Mouse (Mus musculus) gastrocnemius, postnatal 14 days (tissue): ENCODE results near the gene Zbtb7b. TPM values are rescaled to one million over a fixed set of nuclear protein-coding genes. Genes with fewer than 3 reads are reported as not detected.

Experiments used
- total RNA-seq, 2 experiments: library from RNA; stranded (reverse); gene quantifications; 2 replicates each; pipeline ENCODE4 v1.2.3; 2021

Zbtb7b gene
- total RNA-seq, 2 experiments from 2014 or later = 18.4 to 24.0 TPM

Other genes starting within 250 kb of the Zbtb7b start
- gene Hcn3, start 234.6 kb downstream of the Zbtb7b start, total RNA-seq = under 1 TPM; 0.41 to 0.42 TPM
- gene Clk2, start 230.0 kb downstream of the Zbtb7b start, total RNA-seq = 10 to 100 TPM; 18.2 to 18.6 TPM
- 10 to 100 TPM; 32.1 to 35.6 TPM for gene Scamp3, start 217.3 kb downstream of the Zbtb7b start, total RNA-seq
- gene Fam189b, start 211.6 kb downstream of the Zbtb7b start, total RNA-seq = 10 to 100 TPM; 10.7 to 12.6 TPM
- gene Gba, start 191.8 kb downstream of the Zbtb7b start, total RNA-seq = 10 to 100 TPM; 19.5 to 20.7 TPM
- 10 to 100 TPM; 27.8 to 37.9 TPM for gene Thbs3, start 179.6 kb downstream of the Zbtb7b start, total RNA-seq
- gene Mtx1, start 167.7 kb downstream of the Zbtb7b start, total RNA-seq = 10 to 100 TPM; 42.4 to 52.2 TPM
- under 1 TPM; 0.21 to 0.22 TPM for gene Muc1, start 165.7 kb downstream of the Zbtb7b start, total RNA-seq
- gene Krtcap2, start 148.8 kb downstream of the Zbtb7b start, total RNA-seq = 10 to 100 TPM; 74.0 to 85.6 TPM
- gene Trim46, start 148.5 kb downstream of the Zbtb7b start, total RNA-seq = under 1 TPM; 0.16 to 0.39 TPM
- gene Dpm3, start 135.4 kb downstream of the Zbtb7b start, total RNA-seq = 10 to 100 TPM; 32.5 to 37.3 TPM
- gene Slc50a1, start 124.2 kb downstream of the Zbtb7b start, total RNA-seq = 10 to 100 TPM; 14.2 to 14.6 TPM
- gene Efna1, start 113.6 kb downstream of the Zbtb7b start, total RNA-seq = 10 to 100 TPM; 20.7 to 22.1 TPM
- not detected for gene Efna3, start 71.8 kb downstream of the Zbtb7b start, total RNA-seq
- under 1 TPM; 0.42 to 0.80 TPM for gene Efna4, start 56.7 kb downstream of the Zbtb7b start, total RNA-seq
- gene Adam15, start 44.8 kb downstream of the Zbtb7b start, total RNA-seq = 10 to 100 TPM; 35.0 to 40.1 TPM
- gene Dcst2, start 32.8 kb downstream of the Zbtb7b start, total RNA-seq = not detected
- not detected for gene Dcst1, start 29.5 kb downstream of the Zbtb7b start, total RNA-seq
- not detected for gene Lenep, start 8.0 kb upstream of the Zbtb7b start, total RNA-seq
- gene Flad1, start 17.1 kb upstream of the Zbtb7b start, total RNA-seq = 10 to 100 TPM; 30.9 to 33.4 TPM
- gene Cks1b, start 23.6 kb upstream of the Zbtb7b start, total RNA-seq = 10 to 100 TPM in 1 of 2 experiments, 1 to 10 TPM in 1; 9.6 to 14.4 TPM
- gene Shc1, start 23.7 kb upstream of the Zbtb7b start, total RNA-seq = 10 to 100 TPM; 35.9 to 38.8 TPM
- gene Pygo2, start 35.4 kb upstream of the Zbtb7b start, total RNA-seq = 10 to 100 TPM; 10.8 to 13.6 TPM
- gene Pbxip1, start 41.9 kb upstream of the Zbtb7b start, total RNA-seq = 100 to 1,000 TPM; 163 to 164 TPM
- 1 to 10 TPM; 4.6 to 6.3 TPM for gene Pmvk, start 59.8 kb upstream of the Zbtb7b start, total RNA-seq
- gene Kcnn3, start 125.4 kb upstream of the Zbtb7b start, total RNA-seq = 1 to 10 TPM; 3.3 to 6.0 TPM